Comparison of ENCODE assay signal across 9 mouse cellular contexts in genomic region chr5:139894025-139894508, GRCm38 (mm10). TPM values are rescaled to one million over a fixed set of nuclear protein-coding genes. Genes with fewer than 3 reads are reported as not detected.
DNase-seq lines count a peak whose midpoint lies in the region; ATAC-seq and TF ChIP-seq lines count a peak whose summit lies in the region.
"Had no signal": no experiment of that assay in that cellular context is flagged by ENCODE, and none has a peak within 500 bp of the region (broad histone marks: within the 10 kb centered on the region; RNA-seq: fewer than 3 reads in every experiment).

No protein-coding gene starts in this region.

- TF ChIP-seq CTCF in CH12.LX (conservative IDR thresholded peaks at IDR 0.05 in 1 of 2, IDR thresholded peaks at IDR 0.05 in 1 of 2; ENCODE audit: low read depth in 2 of 2, low read length in 2 of 2), result no peak

- no peak for TF ChIP-seq RAD21 in CH12.LX (IDR thresholded peaks at IDR 0.05; ENCODE audit: low read depth, low read length)

- no peaks in the 10 kb centered on the region for H3K27me3 ChIP-seq in forebrain, embryonic 11.5 days (ENCODE audit: control insufficient read depth, insufficient read depth, low read length)
- no peaks in the 10 kb centered on the region for H3K27me3 ChIP-seq in forebrain, embryonic 15.5 days
- peaks cover 18% of the 10 kb centered on the region for H3K27me3 ChIP-seq in CH12.LX (replicated peaks)

- no peaks in the 10 kb centered on the region for H3K9me3 ChIP-seq in forebrain, embryonic 11.5 days (ENCODE audit: control insufficient read depth, low read length)
- H3K9me3 ChIP-seq in forebrain, embryonic 15.5 days, result no peaks in the 10 kb centered on the region
- H3K9me3 ChIP-seq in CH12.LX (replicated peaks; ENCODE audit: low read length), result no peaks in the 10 kb centered on the region

- 73% methylated on average over 12 of the region's 12 CpGs for WGBS in forebrain, embryonic 11.5 days
- 28% methylated on average over 12 of the region's 12 CpGs for WGBS in forebrain, embryonic 15.5 days

- H3K9ac ChIP-seq in forebrain, embryonic 11.5 days (ENCODE audit: low read length), result no peak overlapping the region
- H3K9ac ChIP-seq in forebrain, embryonic 15.5 days (replicated peaks), result no peak overlapping the region
- H3K9ac ChIP-seq in CH12.LX (ENCODE audit: insufficient read depth, low read depth), result no peak overlapping the region

- no peaks in the 10 kb centered on the region for H3K79me2 ChIP-seq in CH12.LX (replicated peaks; ENCODE audit: control insufficient read depth, extremely low read depth, insufficient read depth, poor library complexity, severe bottlenecking)

- peak; percentile 26; the same call in 1 of the 2 replicates for ATAC-seq in forebrain, embryonic 11.5 days (replicated peaks; ENCODE audit: low FRiP score)
- ATAC-seq in forebrain, embryonic 15.5 days (replicated peaks), result no peak
- ATAC-seq in CD4-positive, CD25-positive, alpha-beta regulatory T cell, adult 4 months, result no peak

- no peak overlapping the region for H3K4me3 ChIP-seq in forebrain, embryonic 11.5 days (ENCODE audit: low read depth, low read length)
- no peak overlapping the region for H3K4me3 ChIP-seq in forebrain, embryonic 15.5 days
- no peak overlapping the region for H3K4me3 ChIP-seq in CH12.LX (replicated peaks in 1 of 3; ENCODE audit: low read depth in 2 of 3, low read length in 2 of 3, poor library complexity in 1 of 3)

- peak; percentile 62 for DNase-seq in forebrain, embryonic 11.5 days (ENCODE audit: low spot score)
- peak; percentile 27 for DNase-seq in CH12.LX (ENCODE audit: extremely low read depth)
- peak; percentile 49 for DNase-seq in heart, postnatal 36 days
- peak; percentile 60 for DNase-seq in mesoderm, embryonic 11.5 days (ENCODE audit: low read depth, low spot score)
- DNase-seq in Muller cell, postnatal 12 days (ENCODE audit: inconsistent ontology term), result no peak
- no peak for DNase-seq in cerebellum, postnatal 36 days

- no peaks in the 10 kb centered on the region for H3K36me3 ChIP-seq in forebrain, embryonic 11.5 days (ENCODE audit: control insufficient read depth, insufficient read depth, low read length)
- no peaks in the 10 kb centered on the region for H3K36me3 ChIP-seq in forebrain, embryonic 15.5 days
- H3K36me3 ChIP-seq in CH12.LX (replicated peaks in 1 of 2; ENCODE audit: control insufficient read depth in 1 of 2, insufficient read depth in 1 of 2, low read length in 1 of 2), result no peaks in the 10 kb centered on the region

- no peak for TF ChIP-seq POLR2A in CH12.LX (IDR thresholded peaks at IDR 0.05; ENCODE audit: low read depth, low read length)

- dilution Hi-C loops in CH12.LX (cut with MboI; ENCODE audit: extremely low pct_ligation_motif_present, extremely low pct_unique_long_range_greater_than_20kb, low sequenced_read_pairs), result no loop called here

- in situ Hi-C loops in CH12.LX (cut with MboI; ENCODE audit: low pct_ligation_motif_present, low pct_unique_long_range_greater_than_20kb, low sequenced_read_pairs), result no loop called here

- no peak overlapping the region; the same call in 1 of the 2 replicates for H3K27ac ChIP-seq in forebrain, embryonic 11.5 days (ENCODE audit: low read depth, low read length)
- no peak overlapping the region for H3K27ac ChIP-seq in forebrain, embryonic 15.5 days (replicated peaks)
- H3K27ac ChIP-seq in CH12.LX (ENCODE audit: insufficient read depth, low read depth), result no peak overlapping the region

- intact Hi-C loops in heart, postnatal 36 days (cut with DNase I), result no loop called here

- no peak for TF ChIP-seq EP300 in CH12.LX (IDR thresholded peaks at IDR 0.05; ENCODE audit: low read length)

- H3K4me1 ChIP-seq in forebrain, embryonic 11.5 days (replicated peaks; ENCODE audit: control insufficient read depth, insufficient read depth, low read length), result peaks cover 16% of the 10 kb centered on the region
- H3K4me1 ChIP-seq in forebrain, embryonic 15.5 days, result peaks cover 33% of the 10 kb centered on the region
- peaks cover 3 to 56% of the 10 kb centered on the region in 2 experiments; a peak in 3 of 4 replicates for H3K4me1 ChIP-seq in CH12.LX (ENCODE audit: control insufficient read depth in 1 of 2, insufficient read depth in 2 of 2)

- no peak overlapping the region for H3K4me2 ChIP-seq in forebrain, embryonic 11.5 days (ENCODE audit: low read depth, low read length, severe bottlenecking)
- H3K4me2 ChIP-seq in forebrain, embryonic 15.5 days (replicated peaks), result no peak overlapping the region
- H3K4me2 ChIP-seq in CH12.LX (ENCODE audit: insufficient read depth, low read depth, poor library complexity, severe bottlenecking), result no peak overlapping the region

TF ChIP-seq in CH12.LX, 34 proteins besides CTCF, POLR2A, EP300 and RAD21:
- TF ChIP-seq UBTF (IDR thresholded peaks at IDR 0.05; ENCODE audit: low read depth, low read length) (no peak), ZMIZ1 (IDR thresholded peaks at IDR 0.05; ENCODE audit: low read depth, low read length) (no peak), SMC3 (IDR thresholded peaks at IDR 0.05; ENCODE audit: low read depth, low read length) (no peak), USF1 (IDR thresholded peaks at IDR 0.05; ENCODE audit: low read depth, low read length) (no peak), ELF1 (IDR thresholded peaks at IDR 0.05; ENCODE audit: low read depth, low read length) (no peak), NELFE (IDR thresholded peaks at IDR 0.05; ENCODE audit: low read depth, low read length) (no peak), JUN (IDR thresholded peaks at IDR 0.05; ENCODE audit: insufficient read depth, low read depth, low read length) (no peak), KAT2A (IDR thresholded peaks at IDR 0.05; ENCODE audit: insufficient replicate concordance, low read length) (no peak), HCFC1 (IDR thresholded peaks at IDR 0.05; ENCODE audit: low read depth, low read length) (no peak), SIN3A (IDR thresholded peaks at IDR 0.05; ENCODE audit: low read length) (no peak), TBP (conservative IDR thresholded peaks at IDR 0.05; ENCODE audit: low read depth, low read length) (no peak), USF2 (conservative IDR thresholded peaks at IDR 0.05; ENCODE audit: low read depth, low read length) (no peak), MAX (IDR thresholded peaks at IDR 0.05; ENCODE audit: low read length) (no peak), RCOR1 (conservative IDR thresholded peaks at IDR 0.05; ENCODE audit: low read depth, low read length) (no peak), ZC3H11A (IDR thresholded peaks at IDR 0.05; ENCODE audit: low read depth, low read length) (no peak), BHLHE40 (IDR thresholded peaks at IDR 0.05; ENCODE audit: low read depth, low read length) (no peak), NRF1 (IDR thresholded peaks at IDR 0.05; ENCODE audit: low read depth, low read length) (no peak), TCF12 (IDR thresholded peaks at IDR 0.05; ENCODE audit: low read depth, low read length) (no peak), ZNF384 (IDR thresholded peaks at IDR 0.05; ENCODE audit: low read depth, low read length) (no peak), MXI1 (IDR thresholded peaks at IDR 0.05; ENCODE audit: low read depth, low read length) (no peak)

RNA-seq across cellular contexts. Expression of gene Elfn1, which starts 13.7 kb away (rescaled TPM):
- polyA plus RNA-seq in forebrain, embryonic 11.5 days (2014; fragmentation: Nextera tagmentation; extraction: Ambion mirVana), result 0.52 and 0.93 TPM in 2 replicates
- 2.4 and 2.6 TPM in 2 replicates for polyA plus RNA-seq in forebrain, embryonic 15.5 days (2015; fragmentation: Nextera tagmentation; extraction: Ambion mirVana)
- 0.04 TPM in 1 of 2 replicates, not detected in the other for total RNA-seq in CH12.LX (2012; rRNA removed)
- not detected in 2 replicates for total RNA-seq in CH12.LX (2014; rRNA removed)
- polyA plus RNA-seq in CH12.LX (2012; ENCODE audit: insufficient read length, low read depth), result 0.06 TPM in 1 of 2 replicates, not detected in the other
- under 1 TPM; 0.08 to 0.38 TPM for total RNA-seq in heart, postnatal 36 days (2021)
- polyA plus RNA-seq in CD4-positive, CD25-positive, alpha-beta regulatory T cell, adult 4 months (2017; shearing (Covaris generic)), result not detected
- total RNA-seq: neutrophil, adult 5-6 weeks had no signal

Comparison
In these comparisons a context has a peak if more than half of its experiments do, and no peak if none do; other contexts are left out.
1. DNase-seq: peak in forebrain, embryonic 11.5 days (single experiment), CH12.LX (single experiment), heart, postnatal 36 days (2 of 2) and mesoderm, embryonic 11.5 days (single experiment); none in Muller cell, postnatal 12 days (single experiment) and cerebellum, postnatal 36 days (0 of 2).